Mouse (Mus musculus) layer of hippocampus, adult 11-12 months (tissue): ENCODE results near the gene Myrf.
"Not testable (repeated sequence)": the region's sequence is repeated elsewhere in the genome, so short reads cannot be mapped to it uniquely, and the experiment has no call there.

Source experiments
- DNase-seq: peaks from one replicate; pipeline ENCODE4 v3.0.0; 2022; ENCODE audit warnings: low spot score

The Myrf gene

DNA sequence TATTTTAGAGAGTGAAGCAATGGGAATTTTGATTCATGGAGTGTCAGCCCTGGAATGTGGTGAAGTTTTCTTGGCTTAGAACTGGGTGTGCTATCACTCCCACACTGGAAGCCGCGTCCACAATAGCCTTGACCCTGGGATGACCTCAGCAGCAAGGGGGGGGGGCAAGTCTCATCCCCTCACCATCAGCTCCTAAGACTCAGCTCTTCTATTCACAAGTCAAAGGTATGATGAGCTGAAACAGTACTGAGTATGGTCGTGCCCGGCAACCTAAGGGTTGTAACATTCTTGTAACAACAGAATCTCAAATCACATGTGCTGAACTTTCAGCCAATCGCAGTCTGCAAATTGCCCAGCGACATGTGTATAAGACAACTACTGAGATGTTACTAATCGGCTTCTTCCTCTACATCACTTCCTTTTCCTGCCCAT is 63.6 kb downstream of the Myrf start:
- DNase-seq: no peak

GRCm38 (mm10) chr19:10176477-10176876 is 64.1 kb downstream of the Myrf start:
- DNase-seq: no peak

- no peak for DNase-seq
Observed at GRCm38 (mm10) chr19:10174956-10175355, 65.6 kb downstream of the Myrf start.

GRCm38 (mm10) chr19:10173844-10174539 is 66.6 kb downstream of the Myrf start:
- DNase-seq: no peak

DNA sequence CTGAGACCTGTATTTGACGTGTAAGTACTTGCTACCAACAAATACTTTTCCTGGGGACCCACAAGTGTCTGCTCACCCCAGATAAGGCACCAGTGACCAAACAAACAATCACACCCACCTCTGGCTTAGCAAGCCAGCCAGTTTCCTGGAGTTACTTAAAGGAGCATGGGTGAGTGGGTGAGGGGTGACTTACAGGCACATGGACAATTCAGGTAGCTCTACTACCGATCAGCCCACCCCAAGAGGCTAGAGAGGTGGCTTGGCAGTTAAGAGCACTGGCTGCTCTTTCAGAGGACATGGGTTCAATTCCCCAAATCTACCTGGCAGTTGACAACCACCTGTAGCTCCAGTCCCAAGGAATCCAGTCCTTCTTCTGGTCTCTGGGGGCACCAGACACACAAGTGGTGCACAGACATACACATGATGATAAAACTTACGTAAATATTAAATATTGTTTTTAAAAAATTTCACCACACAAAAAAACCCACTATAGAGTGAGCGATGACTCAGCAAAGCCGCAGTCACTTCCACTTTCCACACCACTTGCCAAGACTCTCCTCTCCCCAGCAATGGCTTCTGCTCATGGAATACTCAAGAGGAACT is 67.3 kb downstream of the Myrf start:
- DNase-seq: no peak

DNA sequence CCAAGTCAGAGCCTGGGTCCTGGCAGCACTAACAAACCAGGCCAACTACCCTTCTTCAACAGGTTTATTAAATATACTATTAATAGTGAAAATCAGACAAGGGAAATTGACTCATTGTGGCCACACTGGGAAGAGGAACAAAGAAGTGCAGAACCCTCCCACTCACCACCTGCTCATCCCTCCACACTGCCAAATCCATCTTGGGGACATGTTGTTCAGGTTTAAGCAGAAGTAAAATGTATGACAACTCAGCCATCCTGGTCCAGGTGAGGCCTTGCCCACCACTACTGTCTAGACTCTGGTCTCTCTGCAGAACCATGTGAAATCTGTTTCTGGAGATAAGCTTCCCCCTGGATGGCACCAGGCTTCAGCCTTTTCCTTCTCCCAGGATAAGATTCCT is 68.7 kb downstream of the Myrf start:
- DNase-seq: peak; percentile 75

DNA sequence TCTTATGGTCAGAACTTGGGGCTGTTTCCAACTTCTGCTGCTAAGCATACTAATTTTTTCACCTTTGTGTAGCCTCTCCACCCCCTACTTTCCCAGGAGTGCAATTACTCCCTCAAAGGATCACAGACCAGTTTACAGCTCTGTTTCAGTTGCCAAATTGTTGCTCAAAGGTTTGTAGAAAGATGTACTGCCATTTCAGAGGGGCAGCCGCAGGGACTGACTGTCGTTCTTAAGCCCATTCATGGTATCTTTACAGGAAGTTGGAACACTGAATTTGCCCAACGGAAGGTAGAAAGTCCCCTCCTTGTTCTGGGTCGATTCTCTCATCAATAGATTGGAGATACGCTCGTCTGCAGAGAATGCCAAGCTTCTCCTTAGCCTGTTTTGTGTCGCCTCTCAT is 69.2 kb downstream of the Myrf start:
- DNase-seq: no peak

DNA sequence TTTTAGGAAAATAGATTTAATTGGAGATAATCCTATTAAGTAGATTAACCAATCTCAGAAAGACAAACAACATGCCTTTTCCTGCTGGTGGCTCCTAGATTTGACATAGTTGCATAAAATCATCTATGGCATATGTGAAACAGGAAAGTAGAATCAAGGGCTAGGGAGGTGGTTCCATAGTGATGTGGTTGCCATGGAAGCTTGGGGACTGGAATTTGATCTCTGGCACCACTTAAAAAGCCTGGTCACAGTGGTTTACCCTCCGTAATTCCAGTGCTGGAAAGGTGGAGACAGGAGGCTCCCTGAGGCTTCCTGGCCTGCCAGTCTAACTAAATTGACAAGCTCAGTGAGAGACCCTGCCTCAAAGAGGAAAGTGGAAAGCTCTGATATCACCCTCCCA is 70.1 kb downstream of the Myrf start:
- DNase-seq: no peak

DNA sequence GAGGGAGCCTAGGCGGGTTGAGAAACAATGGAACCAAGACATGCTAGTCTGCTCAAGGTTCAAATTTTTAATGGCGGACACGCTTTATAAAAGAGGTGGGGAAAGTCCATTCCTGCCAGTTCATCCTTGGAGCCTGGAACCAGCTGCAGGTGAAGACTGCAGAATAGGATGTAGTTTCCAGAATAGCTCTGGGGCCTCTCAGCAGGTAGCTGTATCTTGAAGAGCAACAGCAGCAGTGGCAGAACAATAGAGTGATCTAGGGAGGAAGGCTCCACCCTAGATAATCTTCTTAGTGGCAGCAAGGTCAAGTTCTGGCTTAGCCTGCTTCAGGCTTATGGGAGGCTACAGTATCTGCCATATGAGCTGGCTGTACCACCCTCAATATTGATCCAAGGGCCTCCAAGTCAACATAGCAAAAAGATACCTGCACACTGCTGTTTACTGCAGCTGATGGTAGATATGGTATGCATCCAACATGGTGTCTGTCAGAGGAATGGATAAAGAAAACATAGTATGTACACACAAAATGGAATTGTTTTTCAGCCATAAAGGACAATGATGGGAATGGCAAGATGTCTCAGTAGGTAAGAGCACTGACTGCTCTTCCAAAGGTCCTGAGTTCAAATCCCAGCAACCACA is 70.7 kb downstream of the Myrf start:
- DNase-seq: not testable (repeated sequence)

- no peak for DNase-seq
Observed at GRCm38 (mm10) chr19:10169179-10169578, 71.4 kb downstream of the Myrf start.

DNA sequence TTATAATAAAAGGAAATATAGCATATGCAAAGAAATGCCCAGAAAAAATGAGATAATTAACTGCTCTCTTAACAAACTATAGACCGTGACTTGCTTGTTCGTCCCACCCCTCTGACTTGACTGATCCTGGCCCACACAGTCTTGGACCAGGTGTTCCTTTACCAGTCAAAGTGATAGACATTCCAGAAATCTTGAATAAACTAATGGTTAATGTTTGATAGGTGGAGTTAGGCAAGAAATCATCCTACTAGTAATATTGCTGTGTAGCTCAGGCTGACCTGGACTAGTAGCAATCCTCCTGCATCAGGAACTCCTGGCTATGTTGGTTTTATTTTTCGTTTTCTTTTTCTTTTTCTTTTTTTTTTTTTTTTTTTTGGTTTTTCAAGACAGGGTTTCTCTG is 72.1 kb downstream of the Myrf start:
- DNase-seq: no peak

DNA sequence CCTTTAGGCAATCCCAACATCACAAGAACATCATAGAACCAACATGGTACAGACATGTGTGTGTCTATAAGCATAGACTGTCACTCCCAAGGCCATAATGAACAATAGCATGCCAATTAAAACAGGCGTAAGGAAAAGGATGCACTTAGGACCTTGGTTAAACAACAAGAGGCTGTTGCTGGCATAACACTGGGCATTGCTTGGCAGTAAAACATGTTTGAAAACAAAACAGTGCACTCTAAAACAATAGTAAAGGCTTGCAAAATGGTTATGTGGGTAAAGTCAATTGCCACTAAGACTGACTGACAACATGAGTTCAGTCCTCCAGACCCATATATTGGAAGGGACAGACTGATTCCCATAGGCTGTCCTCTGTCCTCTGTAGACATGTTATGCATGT is 72.6 kb downstream of the Myrf start:
- no peak for DNase-seq

GRCm38 (mm10) chr19:10167112-10167511 is 73.4 kb downstream of the Myrf start:
- DNase-seq: no peak

DNA sequence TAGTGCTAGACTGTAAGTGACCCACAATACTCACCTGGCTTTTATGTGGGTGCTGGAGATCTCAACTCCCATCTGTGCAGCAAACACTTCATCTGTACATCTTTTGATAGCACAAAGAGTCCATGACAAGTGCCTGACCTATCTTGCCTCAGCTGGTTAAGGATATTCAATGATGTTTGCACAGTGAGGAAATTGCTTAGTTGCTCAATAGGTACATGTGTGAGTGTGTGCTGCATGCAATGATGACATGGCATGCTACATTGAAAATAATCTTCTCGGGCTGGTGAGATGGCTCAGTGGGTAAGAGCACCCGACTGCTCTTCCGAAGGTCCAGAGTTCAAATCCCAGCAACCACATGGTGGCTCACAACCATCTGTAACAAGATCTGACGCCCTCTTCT is 74.6 kb downstream of the Myrf start:
- not testable (repeated sequence) for DNase-seq

- no peak for DNase-seq
Observed at GRCm38 (mm10) chr19:10163896-10164295, 76.7 kb downstream of the Myrf start.
